Mouse (Mus musculus): ENCODE measurements around the gene Nkain2.

DNA sequence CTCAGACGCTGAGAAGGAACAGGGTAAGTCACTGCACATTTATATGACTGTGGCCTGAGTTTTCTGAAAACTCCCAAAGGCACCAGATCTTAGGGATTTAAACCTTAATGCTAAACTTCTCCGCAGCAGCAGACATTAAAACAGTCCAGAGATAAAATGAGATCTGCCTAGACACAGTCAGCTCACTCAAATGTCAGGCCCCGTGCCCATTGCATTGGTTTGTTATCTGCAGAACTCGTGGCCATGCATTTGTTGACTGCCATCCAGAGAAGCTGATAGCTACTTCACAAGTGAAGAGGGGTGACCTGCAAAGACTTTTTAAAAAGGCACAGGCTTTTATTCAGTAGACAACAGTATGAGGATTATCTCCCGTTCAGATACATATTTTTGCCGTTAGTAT lies 838.2 kb downstream of the Nkain2 start:
- TF ChIP-seq EP300 (optimal IDR thresholded peaks at IDR 0.05) (no peak), CTCF (IDR thresholded peaks at IDR 0.05; ENCODE audit: low read depth) (no peak)
